Mouse (Mus musculus) testis, adult 2 months (tissue): ENCODE measurements around the gene Acin1. TPM values are rescaled to one million over a fixed set of nuclear protein-coding genes. Genes with fewer than 3 reads are reported as not detected.
"Not testable (repeated sequence)": the region's sequence is repeated elsewhere in the genome, so short reads cannot be mapped to it uniquely, and the experiment has no call there.

ENCODE experiments used
- H3K27ac ChIP-seq: fragments of 200-500 bp; 2 replicates; pipeline ENCODE4 v1.5.1; 2012; ENCODE audit warnings: low read depth, low read length; ENCODE audit not compliant: control insufficient read depth, insufficient read depth
- H3K27me3 ChIP-seq: fragments of 200-500 bp; 2 replicates; pipeline ENCODE4 v1.6.1; 2012; ENCODE audit warnings: mild to moderate bottlenecking, low read length, moderate library complexity; ENCODE audit not compliant: control insufficient read depth, insufficient read depth
- H3K36me3 ChIP-seq: fragments of 200-500 bp; 2 replicates; pipeline ENCODE4 v1.6.1; 2012; ENCODE audit warnings: mild to moderate bottlenecking, low read length; ENCODE audit not compliant: control insufficient read depth, insufficient read depth
- H3K4me1 ChIP-seq: fragments of 200-500 bp; 2 replicates; pipeline ENCODE4 v1.6.1; 2012; ENCODE audit warnings: low read length; ENCODE audit not compliant: control insufficient read depth, insufficient read depth
- H3K4me3 ChIP-seq: fragments of 200-500 bp; 2 replicates; pipeline ENCODE4 v1.5.1; 2012; ENCODE audit warnings: low read depth, mild to moderate bottlenecking, low read length, moderate library complexity, mixed read lengths; ENCODE audit not compliant: control insufficient read depth
- CTCF ChIP-seq: fragments of 200-500 bp; IDR thresholded peaks from 2 replicates; pipeline ENCODE4 v1.5.1; 2012; ENCODE audit warnings: low read depth, mild to moderate bottlenecking, inconsistent platforms, low read length, moderate library complexity; ENCODE audit not compliant: control insufficient read depth, insufficient read depth, insufficient replicate concordance
- POLR2A ChIP-seq: fragments of 200-500 bp; IDR thresholded peaks from 2 replicates; pipeline ENCODE4 v1.6.1; 2012; ENCODE audit warnings: low read depth, mild to moderate bottlenecking, inconsistent platforms, low read length, moderate library complexity; ENCODE audit not compliant: control insufficient read depth
- polyA plus RNA-seq: library from polyadenylated mRNA; depleted of rRNA; stranded (reverse); fragments of >200 nt; gene quantifications from 2 replicates; pipeline ENCODE4 v1.2.3, GENCODE M21; 2012

Gene Acin1
- polyA plus RNA-seq, 1 experiment: 117 TPM

DNA sequence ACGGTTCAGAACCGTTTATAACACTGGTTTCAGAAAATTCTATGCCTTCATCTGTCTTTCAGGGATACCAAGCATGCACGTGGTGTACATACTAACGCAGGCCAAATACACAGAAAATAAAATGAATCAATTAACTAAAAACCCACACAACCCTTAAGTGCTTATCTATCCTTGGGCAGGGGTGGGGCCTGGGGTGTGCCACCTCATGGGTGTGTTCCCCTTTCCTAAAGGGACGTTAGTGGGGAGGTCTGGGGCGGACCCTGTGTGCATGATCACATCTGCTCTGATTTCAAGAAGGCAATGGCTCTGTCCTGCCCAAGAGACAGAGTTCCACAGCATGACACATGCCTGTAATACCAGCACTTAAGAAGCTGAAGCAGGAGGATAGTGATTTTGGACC is 63.4 kb downstream of the Acin1 start:
- no peaks in the 10 kb centered on the region; the same call in none of the 2 replicates for H3K4me1 ChIP-seq
- no peaks in the 10 kb centered on the region for H3K36me3 ChIP-seq
- no peak overlapping the region for H3K4me3 ChIP-seq
- H3K27me3 ChIP-seq: no peaks in the 10 kb centered on the region
- H3K27ac ChIP-seq: no peak overlapping the region
- TF ChIP-seq POLR2A: no peak
- no peak for TF ChIP-seq CTCF

DNA sequence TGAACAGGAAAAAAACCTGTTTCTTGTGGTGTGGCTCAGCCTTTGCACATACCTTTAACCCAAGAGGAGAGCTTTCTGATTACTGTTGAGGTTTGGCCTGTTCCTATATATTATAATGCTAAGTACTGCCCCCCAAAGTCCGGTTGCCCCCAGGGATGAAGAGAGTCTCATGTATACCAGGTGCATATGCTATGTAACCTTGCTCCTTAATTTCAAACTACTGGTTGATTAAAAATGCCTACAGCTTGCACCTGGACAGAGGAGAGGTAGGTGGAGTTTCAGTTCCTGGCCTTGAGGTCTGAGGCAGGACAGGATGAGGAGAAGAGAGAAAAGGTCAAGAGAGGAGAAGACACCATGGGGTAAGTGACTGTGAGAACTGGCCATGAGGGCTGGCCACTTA is 65.6 kb downstream of the Acin1 start, which contains the start of gene Psmb11:
Psmb11 (plus strand) TSS at position 301 of the 400 bp plus-strand sequence.
- no peaks in the 10 kb centered on the region; the same call in 1 of the 2 replicates for H3K36me3 ChIP-seq
- no peak within 1 kb of the TSS for H3K27ac ChIP-seq
- no peak for TF ChIP-seq POLR2A
- H3K4me3 ChIP-seq: no peak within 1 kb of the TSS
- H3K27me3 ChIP-seq: no peaks in the 10 kb centered on the region
- H3K4me1 ChIP-seq: no peaks in the 10 kb centered on the region; the same call in none of the 2 replicates

DNA sequence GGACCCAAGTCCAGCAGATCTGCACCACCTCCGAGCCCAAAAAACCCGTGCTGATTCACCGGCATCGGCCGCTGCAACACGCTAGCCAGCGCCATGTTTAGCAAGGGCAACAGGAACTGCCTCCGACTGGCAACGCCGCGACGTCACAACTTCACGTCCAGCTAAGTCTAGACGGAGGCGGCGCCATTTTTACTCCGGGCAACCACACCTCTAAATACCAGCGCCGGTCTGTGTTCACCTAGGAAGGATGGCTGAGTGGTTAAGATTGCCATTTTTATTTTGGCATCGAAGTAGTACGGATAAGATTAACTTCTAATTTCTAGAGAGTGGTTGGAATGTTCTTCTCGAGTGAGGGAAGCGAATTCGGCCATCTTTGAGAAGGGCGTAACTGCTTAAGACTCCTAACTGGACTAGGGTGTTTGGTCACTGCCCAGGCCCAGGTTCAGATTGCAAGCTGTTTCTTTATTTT is 68.8 kb downstream of the Acin1 start, which contains the start of gene Psmb5:
Psmb5 (minus strand) TSS at position 126 of the 469 bp plus-strand sequence.
- Histone ChIP-seq H3K36me3 (no peaks in the 10 kb centered on the region; the same call in 1 of the 2 replicates), H3K27me3 (no peaks in the 10 kb centered on the region), H3K4me3 (peak within 1 kb of the TSS; percentile 99), H3K4me1 (no peaks in the 10 kb centered on the region; the same call in none of the 2 replicates), H3K27ac (peak within 1 kb of the TSS; percentile 91)
- TF ChIP-seq CTCF (no peak), POLR2A (peak; percentile 81)

DNA sequence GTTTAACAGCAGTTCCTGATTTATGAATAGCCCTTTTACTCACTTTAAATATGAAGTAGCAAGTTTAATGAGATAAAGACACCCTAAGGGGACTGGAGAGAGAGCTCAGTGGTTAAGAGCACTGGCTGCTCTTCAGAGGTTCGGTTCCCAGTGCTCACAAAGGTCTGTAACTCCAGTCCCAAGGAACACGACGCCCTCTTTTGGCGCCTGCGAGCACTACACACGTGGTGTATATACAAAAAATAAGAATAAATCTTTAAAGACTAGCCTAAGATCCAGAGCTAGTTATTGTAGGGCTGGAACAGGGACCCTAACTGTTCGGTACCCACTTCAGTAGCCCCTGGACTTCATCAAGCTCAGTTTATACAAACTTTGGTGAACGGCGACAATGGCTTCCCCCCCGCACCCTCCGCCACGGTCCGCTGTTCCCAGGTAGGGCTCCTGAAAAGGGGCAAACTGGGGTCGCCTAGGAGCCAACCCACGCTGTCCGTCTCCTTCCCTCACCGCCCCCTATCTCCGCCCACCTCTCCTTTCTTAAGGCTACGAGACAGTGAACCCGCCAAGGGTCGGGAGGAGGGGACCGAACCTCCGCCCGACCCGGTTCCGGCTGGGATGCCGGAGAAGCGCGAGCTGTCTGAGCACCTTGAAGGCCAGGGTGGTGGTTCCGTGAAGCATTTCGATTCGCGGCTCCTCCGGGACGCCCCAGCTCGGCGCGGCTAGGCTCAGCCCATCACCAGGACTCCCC is 69.4 kb downstream of the Acin1 start:
- no peaks in the 10 kb centered on the region; the same call in 1 of the 2 replicates for H3K36me3 ChIP-seq
- no peaks in the 10 kb centered on the region; the same call in none of the 2 replicates for H3K4me1 ChIP-seq
- H3K27me3 ChIP-seq: no peaks in the 10 kb centered on the region
- H3K4me3 ChIP-seq: peak overlapping the region; percentile 99
- TF ChIP-seq CTCF (no peak), POLR2A (no peak; the same call in 1 of the 2 replicates)
- peak overlapping the region; percentile 91 for H3K27ac ChIP-seq

DNA sequence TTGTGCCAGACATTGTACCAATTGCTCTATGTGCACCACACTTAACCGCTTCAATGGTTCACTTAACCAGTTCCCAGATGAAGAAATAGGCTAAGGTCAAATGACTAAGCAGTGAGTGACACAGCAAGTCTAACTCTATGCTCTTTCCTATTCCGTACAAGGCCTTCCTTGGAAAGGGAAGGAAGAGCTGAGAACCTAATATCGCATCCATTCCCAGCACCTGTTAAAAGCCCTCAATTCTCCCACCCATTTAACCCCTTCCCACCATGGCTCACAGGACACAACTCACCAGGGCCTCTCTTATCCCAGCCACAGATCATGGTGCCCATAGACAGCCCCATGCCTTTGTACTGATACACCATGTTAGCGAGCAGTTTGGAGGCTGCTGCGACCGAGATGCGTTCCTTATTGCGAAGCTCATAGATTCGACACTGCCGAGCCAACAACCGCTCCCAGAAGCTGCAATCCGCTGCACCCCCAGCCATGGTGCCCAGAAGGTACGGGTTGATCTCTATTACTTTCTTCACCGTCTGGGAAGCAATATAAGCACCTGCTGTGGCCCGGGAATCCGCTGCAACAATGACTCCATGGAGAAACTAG is 70.4 kb downstream of the Acin1 start:
- no peak overlapping the region for H3K27ac ChIP-seq
- H3K27me3 ChIP-seq: no peaks in the 10 kb centered on the region
- no peak for TF ChIP-seq POLR2A
- no peaks in the 10 kb centered on the region; the same call in none of the 2 replicates for H3K4me1 ChIP-seq
- H3K4me3 ChIP-seq: no peak overlapping the region
- no peaks in the 10 kb centered on the region; the same call in 1 of the 2 replicates for H3K36me3 ChIP-seq

DNA sequence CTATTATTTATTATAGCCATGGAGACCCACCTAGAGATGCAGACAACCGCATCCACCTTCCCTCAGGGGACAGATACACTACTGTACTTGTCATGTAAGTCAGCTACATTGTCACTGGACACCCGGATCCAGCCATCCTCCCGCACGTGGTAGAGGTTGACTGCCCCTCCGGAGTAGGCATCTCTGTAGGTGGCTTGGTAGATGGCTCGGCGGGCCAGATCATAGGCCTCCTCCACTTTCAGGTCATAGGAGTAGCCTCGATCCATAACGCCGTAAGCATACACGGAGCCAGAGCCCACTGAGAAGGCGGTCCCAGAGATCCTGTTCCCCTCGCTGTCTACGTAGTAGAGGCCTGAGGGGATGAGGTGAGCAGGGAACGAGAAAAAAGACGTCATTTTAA is 72.6 kb downstream of the Acin1 start:
- H3K4me3 ChIP-seq, H3K27me3 ChIP-seq, H3K27ac ChIP-seq, H3K36me3 ChIP-seq, H3K4me1 ChIP-seq: not testable (repeated sequence)

DNA sequence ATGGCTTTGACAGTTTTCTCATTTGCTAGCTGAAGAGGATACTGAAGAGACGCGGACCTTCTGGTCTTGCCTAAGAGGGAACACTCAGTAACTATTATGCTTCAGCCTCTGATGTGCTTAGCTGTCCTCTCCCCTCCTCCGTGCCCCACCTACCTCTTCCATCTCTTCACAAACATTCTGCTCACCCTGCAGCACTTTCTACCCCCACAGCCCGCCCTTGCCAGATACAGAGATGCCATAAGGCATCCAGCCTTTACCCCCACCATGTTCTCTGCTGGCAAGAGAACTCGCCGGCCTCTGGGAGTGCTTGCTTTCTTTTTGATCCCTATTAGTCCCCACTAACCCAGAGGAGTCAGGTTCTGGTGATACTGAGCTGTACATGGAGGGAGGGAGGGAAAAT is 76.1 kb downstream of the Acin1 start:
- Histone ChIP-seq H3K27ac (no peak overlapping the region), H3K4me3 (no peak overlapping the region), H3K36me3 (no peaks in the 10 kb centered on the region), H3K27me3 (no peaks in the 10 kb centered on the region), H3K4me1 (peaks cover 3% of the 10 kb centered on the region)
- TF ChIP-seq POLR2A (no peak), CTCF (no peak)
